ENCODE assay signal across 27 mouse cellular contexts in the genomic region with DNA sequence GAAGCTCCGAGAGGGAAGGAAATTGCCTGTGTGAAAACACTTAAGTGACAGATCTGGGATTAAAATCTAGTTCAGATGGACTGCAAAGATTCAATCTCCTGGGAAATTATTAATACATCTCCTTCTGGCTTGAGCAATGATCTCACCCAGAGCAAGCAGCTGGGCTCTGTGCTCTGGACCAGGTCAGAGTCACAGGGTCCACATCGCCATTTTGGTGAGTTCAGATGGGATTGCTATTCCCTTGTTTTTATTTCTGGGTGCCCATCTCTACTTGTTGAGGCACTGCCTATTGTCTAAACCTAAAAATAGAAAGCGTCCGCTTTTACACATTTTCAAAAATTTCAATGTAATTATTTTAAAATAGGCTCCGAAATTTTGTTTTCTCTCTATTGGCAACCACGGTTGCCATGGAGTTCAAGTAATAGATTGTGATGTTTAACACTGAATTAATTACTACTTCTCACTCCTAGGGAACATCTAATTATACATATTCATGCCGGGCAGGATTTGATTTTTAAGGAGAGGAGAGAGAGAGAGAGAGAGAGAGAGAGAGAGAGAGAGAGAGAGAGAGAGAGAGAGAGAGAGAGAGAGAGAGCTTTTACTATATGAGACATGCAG.
A peak's percentile ranks its signal among the peaks of the same experiment; 100 is the strongest.
DNase-seq lines count a peak whose midpoint lies in the region; ATAC-seq and TF ChIP-seq lines count a peak whose summit lies in the region.
"Had no signal": no experiment of that assay in that cellular context is flagged by ENCODE, and none has a peak within 500 bp of the region (broad histone marks: within the 10 kb centered on the region; RNA-seq: fewer than 3 reads in every experiment).

No protein-coding gene starts in this region.

- no peak for DNase-seq in left cerebral cortex, adult 2 months (ENCODE audit: extremely low spot score in 1 of 2, low spot score in 2 of 2)
- DNase-seq in left cerebral cortex, adult 11 months (ENCODE audit: low spot score), result no peak
- peak; percentile 52 for DNase-seq in brain, embryonic 18.5 days (ENCODE audit: low read depth, low spot score)
- DNase-seq in cerebellum, adult 9-11 months, result no peak
- DNase-seq in ovary, postnatal 10 days (ENCODE audit: low spot score), result no peak
- DNase-seq: adrenal gland, adult 2 months; adrenal gland, postnatal 36 days; B cell, adult 2 months; cerebellum, adult 11 months; cerebellum, adult 9-10 months; gastrocnemius, postnatal 25 days; heart, adult 11 months; heart, postnatal 36 days; kidney, adult 8-10 months; kidney, postnatal 4 days; liver; lung, adult 2 months; lung, postnatal 10 days had no signal

- no peak overlapping the region for H3K9ac ChIP-seq in forebrain, embryonic 15.5 days (replicated peaks)
- H3K9ac ChIP-seq: embryonic facial prominence, embryonic 13.5 days; heart, embryonic 15.5 days; hindbrain, embryonic 12.5 days; liver, embryonic 14.5 days; midbrain, embryonic 15.5 days had no signal

- peaks cover 20% of the 10 kb centered on the region for H3K4me1 ChIP-seq in forebrain, embryonic 15.5 days
- H3K4me1 ChIP-seq: embryonic facial prominence, embryonic 13.5 days; heart, embryonic 10.5 days; heart, embryonic 15.5 days; hindbrain, embryonic 12.5 days had no signal

- 46% methylated on average over 7 of the region's 7 CpGs for WGBS in forebrain, embryonic 15.5 days

- peak; percentile 83 for ATAC-seq in forebrain, embryonic 15.5 days (replicated peaks)
- ATAC-seq: intestine, embryonic 16.5 days; midbrain, embryonic 15.5 days had no signal

- no peaks in the 10 kb centered on the region for H3K9me3 ChIP-seq in forebrain, embryonic 15.5 days
- H3K9me3 ChIP-seq: embryonic facial prominence, embryonic 13.5 days; heart, embryonic 10.5 days; heart, embryonic 15.5 days; hindbrain, embryonic 12.5 days; midbrain, embryonic 15.5 days had no signal

- intact Hi-C loops in left cerebral cortex, adult 2 months (cut with DNase I), result loop anchor here (2.0 to 5.0 kb wide), 2 partner anchors 34 to 204 kb away; no protein-coding TSS in a partner anchor

- no peak overlapping the region for H3K4me3 ChIP-seq in left cerebral cortex, adult 2 months
- H3K4me3 ChIP-seq in forebrain, embryonic 15.5 days, result no peak overlapping the region
- H3K4me3 ChIP-seq: embryonic facial prominence, embryonic 13.5 days; heart, embryonic 10.5 days; heart, embryonic 15.5 days; hindbrain, embryonic 12.5 days; midbrain, embryonic 15.5 days had no signal

- H3K27ac ChIP-seq in left cerebral cortex, adult 2 months, result peak overlapping the region; percentile 66
- H3K27ac ChIP-seq in forebrain, embryonic 15.5 days (replicated peaks), result peak overlapping the region; percentile 75
- H3K27ac ChIP-seq: embryonic facial prominence, embryonic 13.5 days; heart, embryonic 10.5 days; heart, embryonic 15.5 days; hindbrain, embryonic 12.5 days; kidney, postnatal 0 days; liver, embryonic 14.5 days; midbrain, embryonic 15.5 days had no signal

- TF ChIP-seq CTCF in left cerebral cortex, adult 2 months (IDR thresholded peaks at IDR 0.05), result no peak

- H3K27me3 ChIP-seq in forebrain, embryonic 15.5 days, result no peaks in the 10 kb centered on the region
- H3K27me3 ChIP-seq: embryonic facial prominence, embryonic 13.5 days; heart, embryonic 15.5 days; hindbrain, embryonic 12.5 days; midbrain, embryonic 15.5 days had no signal

- H3K4me2 ChIP-seq in forebrain, embryonic 15.5 days (replicated peaks), result peak overlapping the region; percentile 14
- H3K4me2 ChIP-seq: embryonic facial prominence, embryonic 13.5 days; heart, embryonic 15.5 days; hindbrain, embryonic 12.5 days; midbrain, embryonic 15.5 days had no signal

- H3K36me3 ChIP-seq in forebrain, embryonic 15.5 days, result no peaks in the 10 kb centered on the region
- H3K36me3 ChIP-seq: embryonic facial prominence, embryonic 13.5 days; heart, embryonic 10.5 days; heart, embryonic 15.5 days; hindbrain, embryonic 12.5 days; midbrain, embryonic 15.5 days had no signal
